Mouse (Mus musculus) embryonic facial prominence, embryonic 11.5 days (tissue): ENCODE data around the gene Zfp579. TPM values are rescaled to one million over a fixed set of nuclear protein-coding genes. Genes with fewer than 3 reads are reported as not detected.

Experiments used
- polyA plus RNA-seq: library from polyadenylated mRNA; unstranded; fragments of >200 nt; fragmentation: Nextera tagmentation; extraction: Ambion mirVana; gene quantifications from 2 replicates; pipeline ENCODE4 v1.2.1, GENCODE M21; 2014

Gene Zfp579
- polyA plus RNA-seq, 1 experiment from 2014 or later: 25.3 TPM

Other genes starting within 250 kb of the Zfp579 start
- gene Cox6b2, start 243.1 kb downstream of the Zfp579 start, polyA plus RNA-seq: 41.6 and 42.1 TPM in 2 replicates
- gene Fam71e2, start 224.9 kb downstream of the Zfp579 start, polyA plus RNA-seq: not detected in 2 replicates
- 0.21 TPM in 1 of 2 replicates, not detected in the other for gene Il11, start 213.3 kb downstream of the Zfp579 start, polyA plus RNA-seq
- gene Tmem190, start 213.2 kb downstream of the Zfp579 start, polyA plus RNA-seq: not detected in 2 replicates
- 1.3 and 1.4 TPM in 2 replicates for gene Tmem238, start 206.5 kb downstream of the Zfp579 start, polyA plus RNA-seq
- 149 and 169 TPM in 2 replicates for gene Rpl28, start 203.3 kb downstream of the Zfp579 start, polyA plus RNA-seq
- gene Ube2s, start 183.6 kb downstream of the Zfp579 start, polyA plus RNA-seq: 453 and 487 TPM in 2 replicates
- 0.72 TPM in 2 replicates for gene Shisa7, start 151.5 kb downstream of the Zfp579 start, polyA plus RNA-seq
- 2.4 and 2.9 TPM in 2 replicates for gene Isoc2b, start 125.9 kb downstream of the Zfp579 start, polyA plus RNA-seq
- gene Isoc2a, start 119.0 kb downstream of the Zfp579 start, polyA plus RNA-seq: 0.70 and 0.72 TPM in 2 replicates
- gene Gm36210, start 89.6 kb downstream of the Zfp579 start, polyA plus RNA-seq: 0.27 TPM in 1 of 2 replicates, not detected in the other
- gene Zfp628, start 80.9 kb downstream of the Zfp579 start, polyA plus RNA-seq: 2.5 and 3.6 TPM in 2 replicates
- 2.7 and 2.8 TPM in 2 replicates for gene Nat14, start 74.1 kb downstream of the Zfp579 start, polyA plus RNA-seq
- gene Ssc5d, start 70.4 kb downstream of the Zfp579 start, polyA plus RNA-seq: 0.97 and 1.2 TPM in 2 replicates
- 0.21 TPM in 1 of 2 replicates, not detected in the other for gene Sbk2, start 31.8 kb downstream of the Zfp579 start, polyA plus RNA-seq
- 0.06 TPM in 1 of 2 replicates, not detected in the other for gene Sbk3, start 25.0 kb downstream of the Zfp579 start, polyA plus RNA-seq
- 7.5 and 9.4 TPM in 2 replicates for gene Zfp524, start 18.3 kb upstream of the Zfp579 start, polyA plus RNA-seq
- 42.5 and 43.0 TPM in 2 replicates for gene Fiz1, start 18.5 kb upstream of the Zfp579 start, polyA plus RNA-seq
- 0.59 TPM in 1 of 2 replicates, not detected in the other for gene Gm44973, start 19.3 kb upstream of the Zfp579 start, polyA plus RNA-seq
- 4.5 and 5.9 TPM in 2 replicates for gene Zfp865, start 24.2 kb upstream of the Zfp579 start, polyA plus RNA-seq
- gene Ccdc106, start 24.4 kb upstream of the Zfp579 start, polyA plus RNA-seq: 14.9 and 15.1 TPM in 2 replicates
- not detected in 2 replicates for gene 4632433K11Rik, start 38.0 kb upstream of the Zfp579 start, polyA plus RNA-seq
- gene Zfp784, start 42.3 kb upstream of the Zfp579 start, polyA plus RNA-seq: 2.7 and 3.3 TPM in 2 replicates
- gene Zfp580, start 55.4 kb upstream of the Zfp579 start, polyA plus RNA-seq: 25.0 and 32.3 TPM in 2 replicates
- 156 and 164 TPM in 2 replicates for gene U2af2, start 66.0 kb upstream of the Zfp579 start, polyA plus RNA-seq
- gene Epn1, start 84.1 kb upstream of the Zfp579 start, polyA plus RNA-seq: 46.3 and 51.3 TPM in 2 replicates
- gene Rfpl4, start 120.8 kb upstream of the Zfp579 start, polyA plus RNA-seq: not detected in 2 replicates
- gene Rasl2-9, start 129.8 kb upstream of the Zfp579 start, polyA plus RNA-seq: 0.28 and 0.35 TPM in 2 replicates
- 0.01 TPM in 1 of 2 replicates, not detected in the other for gene Vmn1r55, start 153.5 kb upstream of the Zfp579 start, polyA plus RNA-seq
- not detected in 2 replicates for gene Vmn1r56, start 200.6 kb upstream of the Zfp579 start, polyA plus RNA-seq
- not detected in 2 replicates for gene Vmn1r57, start 222.3 kb upstream of the Zfp579 start, polyA plus RNA-seq